Mouse (Mus musculus) urinary bladder, postnatal 25 days (tissue): ENCODE measurements around the gene Pon1.
"Not testable (repeated sequence)": the region's sequence is repeated elsewhere in the genome, so short reads cannot be mapped to it uniquely, and the experiment has no call there.

ENCODE experiments used
- DNase-seq: peaks from one replicate; pipeline ENCODE4 v3.0.0; 2022; ENCODE audit warnings: low spot score

Pon1 gene

GRCm38 (mm10) chr6:5193693-5194092, at the start of gene Pon1:
Pon1 (minus strand) TSS chr6:5193946.
- DNase-seq, result no peak

GRCm38 (mm10) chr6:5238799-5239198, 45.1 kb upstream of the Pon1 start:
- DNase-seq, result no peak

GRCm38 (mm10) chr6:5237510-5237909, 43.8 kb upstream of the Pon1 start:
- no peak for DNase-seq

GRCm38 (mm10) chr6:5236843-5237371, 43.2 kb upstream of the Pon1 start:
- no peak for DNase-seq

- DNase-seq, result no peak
Measured at GRCm38 (mm10) chr6:5234563-5234962, 40.8 kb upstream of the Pon1 start.

GRCm38 (mm10) chr6:5233812-5234211, 40.1 kb upstream of the Pon1 start:
- DNase-seq, result no peak

- DNase-seq, result no peak
Measured at GRCm38 (mm10) chr6:5232022-5232421, 38.3 kb upstream of the Pon1 start.

- DNase-seq, result no peak
Measured at GRCm38 (mm10) chr6:5230261-5230660, 36.5 kb upstream of the Pon1 start.

- DNase-seq, result not testable (repeated sequence)
Measured at GRCm38 (mm10) chr6:5223551-5223950, 29.8 kb upstream of the Pon1 start.

GRCm38 (mm10) chr6:5222080-5222479, 28.3 kb upstream of the Pon1 start:
- no peak for DNase-seq

GRCm38 (mm10) chr6:5218190-5218589, 24.4 kb upstream of the Pon1 start:
- DNase-seq, result no peak

- DNase-seq, result no peak
Measured at GRCm38 (mm10) chr6:5207817-5208216, 14.1 kb upstream of the Pon1 start.

- no peak for DNase-seq
Measured at GRCm38 (mm10) chr6:5199916-5200315, 6.2 kb upstream of the Pon1 start.

- DNase-seq, result no peak
Measured at GRCm38 (mm10) chr6:5199376-5199905, 5.7 kb upstream of the Pon1 start.

GRCm38 (mm10) chr6:5198590-5198989, 4.8 kb upstream of the Pon1 start:
- no peak for DNase-seq

GRCm38 (mm10) chr6:5190761-5191160, 3.0 kb downstream of the Pon1 start:
- no peak for DNase-seq

- DNase-seq, result no peak
Measured at GRCm38 (mm10) chr6:5189507-5189906, 4.2 kb downstream of the Pon1 start.

- DNase-seq, result no peak
Measured at GRCm38 (mm10) chr6:5188938-5189337, 4.8 kb downstream of the Pon1 start.

GRCm38 (mm10) chr6:5188036-5188435, 5.7 kb downstream of the Pon1 start:
- no peak for DNase-seq

- DNase-seq, result no peak
Measured at GRCm38 (mm10) chr6:5187586-5187985, 6.2 kb downstream of the Pon1 start.

GRCm38 (mm10) chr6:5186229-5186950, 7.4 kb downstream of the Pon1 start:
- DNase-seq, result no peak

- DNase-seq, result no peak
Measured at GRCm38 (mm10) chr6:5180645-5181044, 13.1 kb downstream of the Pon1 start.

- DNase-seq, result no peak
Measured at GRCm38 (mm10) chr6:5179189-5179588, 14.6 kb downstream of the Pon1 start.
